Mouse (Mus musculus) forebrain, embryonic 14.5 days (tissue): ENCODE results near the gene Frmd5. TPM values are rescaled to one million over a fixed set of nuclear protein-coding genes. Genes with fewer than 3 reads are reported as not detected.

Experiments used
- ATAC-seq: fragments of 200-750 bp; cut with Nextera tagmentation; 2 replicates; pipeline ENCODE4 v1.8.0; 2017; ENCODE audit warnings: mild to moderate bottlenecking, moderate library complexity
- DNase-seq: peaks from one replicate; pipeline ENCODE4 v3.0.0-alpha.2; 2015; ENCODE audit warnings: low spot score
- H3K27ac ChIP-seq: fragments of 300-500 bp; sonication (generic); 2 replicates; pipeline ENCODE4 v1.5.1; 2014; ENCODE audit warnings: low read depth, mild to moderate bottlenecking, control low read depth, low read length, moderate library complexity
- H3K27me3 ChIP-seq: fragments of 300-500 bp; sonication (generic); replicated peaks from 2 replicates; pipeline ENCODE4 v1.6.1; 2014; ENCODE audit warnings: low read length, control low read depth, mixed read lengths; ENCODE audit not compliant: control insufficient read depth, insufficient read depth
- H3K36me3 ChIP-seq: fragments of 300-500 bp; sonication (generic); 2 replicates; pipeline ENCODE4 v1.6.1; 2014; ENCODE audit warnings: low read length, control low read depth; ENCODE audit not compliant: control insufficient read depth, insufficient read depth
- H3K4me1 ChIP-seq: fragments of 300-500 bp; sonication (generic); 2 replicates; pipeline ENCODE4 v1.6.1; 2014; ENCODE audit warnings: antibody characterized with exemption, low read length, control low read depth; ENCODE audit not compliant: control insufficient read depth, insufficient read depth
- H3K4me2 ChIP-seq: fragments of 300-500 bp; sonication (generic); 2 replicates; pipeline ENCODE4 v1.6.1; 2014; ENCODE audit warnings: mild to moderate bottlenecking, control low read depth, low read length
- H3K4me3 ChIP-seq: fragments of 300-500 bp; sonication (generic); 2 replicates; pipeline ENCODE4 v1.5.1; 2014; ENCODE audit warnings: low read depth, low read length, control low read depth
- H3K9ac ChIP-seq: fragments of 300-500 bp; sonication (generic); 2 replicates; pipeline ENCODE4 v1.6.1; 2014; ENCODE audit warnings: mild to moderate bottlenecking, low read length, control low read depth, moderate library complexity
- H3K9me3 ChIP-seq: fragments of 300-500 bp; sonication (generic); replicated peaks from 2 replicates; pipeline ENCODE4 v1.6.1; 2016; ENCODE audit warnings: low read length, control low read depth, mixed read lengths; ENCODE audit not compliant: control insufficient read depth
- WGBS: fragments of 180-500 bp; shearing (Covaris S2); extraction: QIAGEN DNeasy Blood & Tissue Kit; methylation state at CpG from one replicate; pipeline ENCODE4 v1.1.7; 2014; 5-methylcytosine and 5-hydroxymethylcytosine counted together
- polyA plus RNA-seq: library from polyadenylated mRNA; unstranded; fragments of >200 nt; fragmentation: Nextera tagmentation; extraction: Ambion mirVana; gene quantifications from 2 replicates; pipeline ENCODE4 v1.2.1, GENCODE M21; 2014

The Frmd5 gene
- polyA plus RNA-seq, 1 experiment from 2014 or later, result 26.9 TPM

GRCm38 (mm10) chr2:121723796-121724195 lies 83.1 kb downstream of the Frmd5 start:
- Histone ChIP-seq H3K4me1 (0 out of 2 replicates have a peak, but pooled peaks cover 3% of the 10 kb centered on the region), H3K4me3 (no peak overlapping the region), H3K9ac (no peak overlapping the region), H3K27ac (no peak overlapping the region), H3K4me2 (no peak overlapping the region), H3K36me3 (no peaks in the 10 kb centered on the region), H3K27me3 (no peaks in the 10 kb centered on the region), H3K9me3 (no peaks in the 10 kb centered on the region)
- WGBS, result 81% methylated on average over 8 of the region's 8 CpGs
- DNase-seq (no peak), ATAC-seq (no peak)

- H3K9ac ChIP-seq, result no peak overlapping the region
- ATAC-seq (no peak), DNase-seq (no peak)
- no peaks in the 10 kb centered on the region for H3K36me3 ChIP-seq
- no peaks in the 10 kb centered on the region for H3K27me3 ChIP-seq
- 71% methylated on average over 6 of the region's 6 CpGs for WGBS
- no peak overlapping the region for H3K27ac ChIP-seq
- peaks cover 8% of the 10 kb centered on the region; the same call in 1 of the 2 replicates for H3K4me1 ChIP-seq
- no peak overlapping the region for H3K4me2 ChIP-seq
- H3K9me3 ChIP-seq, result no peaks in the 10 kb centered on the region
- H3K4me3 ChIP-seq, result no peak overlapping the region
Observed at GRCm38 (mm10) chr2:121719000-121719399, 87.9 kb downstream of the Frmd5 start.

DNA sequence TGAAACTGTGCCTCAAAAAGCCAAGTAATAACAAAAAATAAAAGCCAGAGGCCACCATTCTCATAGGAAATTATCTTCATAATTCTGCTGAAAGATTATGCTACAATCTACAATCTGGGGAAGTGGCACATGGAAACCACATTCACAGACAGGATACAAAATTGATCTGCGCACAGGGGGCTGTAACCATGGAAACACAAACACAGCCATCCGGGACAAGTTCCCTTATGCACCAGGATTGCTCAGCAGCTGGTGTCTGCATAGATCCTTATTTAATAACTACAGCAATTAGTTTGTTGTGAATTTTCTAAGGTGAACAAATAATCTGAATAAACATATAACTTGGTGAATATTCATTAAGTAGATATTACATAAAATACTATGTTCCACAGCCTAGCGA lies 89.8 kb downstream of the Frmd5 start:
- no peak overlapping the region for H3K4me2 ChIP-seq
- 52% methylated on average over 3 of the region's 3 CpGs for WGBS
- H3K9me3 ChIP-seq, result no peaks in the 10 kb centered on the region
- no peaks in the 10 kb centered on the region for H3K27me3 ChIP-seq
- peak; percentile 62; the same call in 1 of the 2 replicates for ATAC-seq
- H3K4me1 ChIP-seq, result peaks cover 8% of the 10 kb centered on the region; the same call in 1 of the 2 replicates
- H3K27ac ChIP-seq, result no peak overlapping the region
- no peak overlapping the region for H3K9ac ChIP-seq
- no peaks in the 10 kb centered on the region for H3K36me3 ChIP-seq
- peak; percentile 66 for DNase-seq
- no peak overlapping the region for H3K4me3 ChIP-seq

DNA sequence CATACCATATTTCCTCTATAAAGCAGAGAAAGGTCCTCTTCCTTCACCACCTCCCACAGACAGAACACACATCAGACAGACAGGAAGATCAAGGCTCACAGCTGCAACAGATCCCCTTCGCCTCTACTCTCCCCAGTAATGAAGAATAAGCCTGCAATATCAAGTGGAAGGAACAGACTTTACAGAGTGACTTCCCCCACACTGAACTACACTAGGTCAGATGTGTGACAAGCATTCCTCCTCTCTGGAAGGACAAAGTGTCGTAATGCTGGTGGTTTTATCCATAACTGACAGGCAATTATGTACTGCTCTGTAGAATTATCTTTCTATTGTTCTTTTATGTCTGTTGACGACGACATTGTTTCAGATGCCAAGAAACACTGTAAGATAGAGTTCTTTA lies 93.3 kb downstream of the Frmd5 start:
- Histone ChIP-seq H3K36me3 (no peaks in the 10 kb centered on the region), H3K9me3 (no peaks in the 10 kb centered on the region), H3K27ac (no peak overlapping the region), H3K4me1 (peaks cover 3% of the 10 kb centered on the region; the same call in 1 of the 2 replicates), H3K9ac (no peak overlapping the region), H3K4me3 (no peak overlapping the region), H3K4me2 (no peak overlapping the region), H3K27me3 (no peaks in the 10 kb centered on the region)
- DNase-seq (no peak), ATAC-seq (no peak)
- WGBS, result 82% methylated on average over 4 of the region's 4 CpGs

GRCm38 (mm10) chr2:121711748-121712384 lies 95.0 kb downstream of the Frmd5 start:
- H3K4me2 ChIP-seq, result no peak overlapping the region
- peak; percentile 17 for DNase-seq
- H3K36me3 ChIP-seq, result no peaks in the 10 kb centered on the region
- H3K27ac ChIP-seq, result no peak overlapping the region
- H3K4me3 ChIP-seq, result no peak overlapping the region
- no peaks in the 10 kb centered on the region for H3K27me3 ChIP-seq
- no peak overlapping the region for H3K9ac ChIP-seq
- no peaks in the 10 kb centered on the region for H3K9me3 ChIP-seq
- ATAC-seq, result peak; percentile 29; the same call in 1 of the 2 replicates
- WGBS, result 25% methylated on average over 9 of the region's 9 CpGs
- no peaks in the 10 kb centered on the region for H3K4me1 ChIP-seq

- no peak overlapping the region for H3K4me3 ChIP-seq
- no peak for DNase-seq
Observed at GRCm38 (mm10) chr2:121709096-121709495, 97.8 kb downstream of the Frmd5 start.

DNA sequence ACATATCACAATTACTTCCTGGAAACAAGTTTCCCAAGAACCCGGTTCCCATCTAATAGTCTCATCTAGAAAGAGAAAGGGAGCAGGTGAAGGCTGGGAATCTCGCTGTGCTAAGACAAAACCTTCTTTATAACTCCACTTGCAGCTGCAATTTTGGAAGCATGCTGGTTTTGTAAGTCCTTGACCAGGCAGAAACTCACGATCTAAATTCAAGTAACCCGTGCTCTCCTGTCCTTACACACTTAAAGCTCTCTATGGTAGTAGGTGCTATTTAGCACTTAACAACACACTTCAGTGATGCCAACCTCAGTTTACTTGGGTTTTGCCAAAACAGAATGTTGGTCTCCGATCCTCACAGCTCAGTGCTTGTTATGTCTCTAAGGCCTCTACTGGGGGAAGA lies 99.4 kb downstream of the Frmd5 start:
- WGBS, result 78% methylated on average over 5 of the region's 5 CpGs
- DNase-seq, result no peak

More at GRCm38 (mm10) chr2:121709096-121709495, 97.8 kb downstream of the Frmd5 start:
- no peak overlapping the region for H3K4me2 ChIP-seq
- H3K27me3 ChIP-seq, result no peaks in the 10 kb centered on the region
- no peak overlapping the region for H3K27ac ChIP-seq
- no peaks in the 10 kb centered on the region for H3K9me3 ChIP-seq
- no peaks in the 10 kb centered on the region for H3K4me1 ChIP-seq
- 87% methylated on average over 4 of the region's 4 CpGs for WGBS
- H3K36me3 ChIP-seq, result no peaks in the 10 kb centered on the region
- no peak overlapping the region for H3K9ac ChIP-seq
- ATAC-seq, result no peak

DNA sequence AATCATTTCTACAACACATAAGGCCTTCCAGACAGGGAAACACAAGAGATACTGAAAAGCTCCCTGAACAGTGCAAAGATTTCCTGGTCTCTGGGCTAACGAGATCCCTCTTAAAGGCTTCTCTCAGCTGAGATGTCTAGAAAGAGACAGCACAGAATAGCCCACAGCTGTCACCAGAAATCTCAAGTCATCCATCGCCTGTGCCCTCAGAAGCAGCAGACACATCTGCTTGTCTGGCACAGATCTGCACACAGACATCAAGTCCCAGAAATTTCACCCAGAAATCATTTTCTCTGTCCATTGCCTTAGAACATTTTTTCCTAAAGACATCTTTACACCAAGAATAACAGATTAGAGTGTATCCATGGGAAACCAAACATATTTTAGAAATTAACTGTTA lies 101.1 kb downstream of the Frmd5 start:
- Histone ChIP-seq H3K36me3 (no peaks in the 10 kb centered on the region), H3K4me2 (no peak overlapping the region), H3K27ac (no peak overlapping the region), H3K9me3 (no peaks in the 10 kb centered on the region), H3K4me1 (no peaks in the 10 kb centered on the region), H3K4me3 (no peak overlapping the region), H3K9ac (no peak overlapping the region), H3K27me3 (no peaks in the 10 kb centered on the region)
- WGBS, result 31% methylated on average over 2 of the region's 2 CpGs
- DNase-seq (no peak), ATAC-seq (no peak)

More for the DNA sequence above, 99.4 kb downstream of the Frmd5 start:
- Histone ChIP-seq H3K27ac (no peak overlapping the region), H3K36me3 (no peaks in the 10 kb centered on the region), H3K27me3 (no peaks in the 10 kb centered on the region), H3K4me1 (no peaks in the 10 kb centered on the region), H3K9me3 (no peaks in the 10 kb centered on the region), H3K9ac (no peak overlapping the region), H3K4me3 (no peak overlapping the region), H3K4me2 (no peak overlapping the region)
- ATAC-seq, result no peak

- H3K4me2 ChIP-seq, result no peak overlapping the region
- H3K4me1 ChIP-seq, result peaks cover 6% of the 10 kb centered on the region
- no peaks in the 10 kb centered on the region for H3K36me3 ChIP-seq
- H3K27me3 ChIP-seq, result no peaks in the 10 kb centered on the region
- H3K9ac ChIP-seq, result peak overlapping the region; percentile 32; the same call in 1 of the 2 replicates
- WGBS, result 15% methylated on average over 6 of the region's 6 CpGs
- DNase-seq (peak; percentile 32), ATAC-seq (no peak)
- no peaks in the 10 kb centered on the region for H3K9me3 ChIP-seq
- 0 out of 2 replicates have a peak overlapping the region, but pooled peaks have one; percentile 16 for H3K27ac ChIP-seq
- H3K4me3 ChIP-seq, result no peak overlapping the region
Observed at GRCm38 (mm10) chr2:121699331-121699730, 107.6 kb downstream of the Frmd5 start.
